Mouse (Mus musculus) ovary, adult 18-20 months (tissue): ENCODE measurements around the gene Ugt1a7c.
A peak's percentile ranks its signal among the peaks of the same experiment; 100 is the strongest.

ENCODE experiments used
- DNase-seq: peaks from one replicate; pipeline ENCODE4 v3.0.0; 2022; ENCODE audit warnings: low spot score, mixed read lengths

Gene Ugt1a7c

GRCm38 (mm10) chr1:88224029-88224776 is 129.3 kb downstream of the Ugt1a7c start:
- peak; percentile 79 for DNase-seq

GRCm38 (mm10) chr1:88225301-88225700 is 130.4 kb downstream of the Ugt1a7c start:
- DNase-seq, result peak; percentile 5

GRCm38 (mm10) chr1:88225741-88226140 is 130.9 kb downstream of the Ugt1a7c start:
- DNase-seq, result peak; percentile 1

GRCm38 (mm10) chr1:88226670-88227379 is 132.0 kb downstream of the Ugt1a7c start, which contains the start of gene Mroh2a:
TSS of gene Mroh2a (plus strand) at chr1:88226986.
- peak; percentile 2 for DNase-seq

GRCm38 (mm10) chr1:88227482-88227881 is 132.6 kb downstream of the Ugt1a7c start:
- DNase-seq, result peak; percentile 2

- DNase-seq, result peak; percentile 7
Measured at GRCm38 (mm10) chr1:88228121-88228520, 133.3 kb downstream of the Ugt1a7c start.

- no peak for DNase-seq
Measured at GRCm38 (mm10) chr1:88229566-88229965, 134.7 kb downstream of the Ugt1a7c start.

- DNase-seq, result peak; percentile 20
Measured at GRCm38 (mm10) chr1:88229986-88230385, 135.1 kb downstream of the Ugt1a7c start.

- DNase-seq, result peak; percentile 7
Measured at GRCm38 (mm10) chr1:88230421-88230820, 135.6 kb downstream of the Ugt1a7c start.

- DNase-seq, result peak; percentile 11
Measured at GRCm38 (mm10) chr1:88230981-88231802, 136.3 kb downstream of the Ugt1a7c start.

GRCm38 (mm10) chr1:88231803-88232499 is 137.1 kb downstream of the Ugt1a7c start:
- peak; percentile 11 for DNase-seq

GRCm38 (mm10) chr1:88232664-88233380 is 138.0 kb downstream of the Ugt1a7c start:
- no peak for DNase-seq

GRCm38 (mm10) chr1:88233421-88234247 is 138.8 kb downstream of the Ugt1a7c start:
- no peak for DNase-seq

- no peak for DNase-seq
Measured at GRCm38 (mm10) chr1:88234248-88234610, 139.4 kb downstream of the Ugt1a7c start.

GRCm38 (mm10) chr1:88234646-88235045 is 139.8 kb downstream of the Ugt1a7c start:
- DNase-seq, result no peak

- DNase-seq, result no peak
Measured at GRCm38 (mm10) chr1:88235046-88235893, 140.4 kb downstream of the Ugt1a7c start.

GRCm38 (mm10) chr1:88235894-88236415 is 141.1 kb downstream of the Ugt1a7c start:
- no peak for DNase-seq

- no peak for DNase-seq
Measured at GRCm38 (mm10) chr1:88237311-88237710, 142.4 kb downstream of the Ugt1a7c start.

- DNase-seq, result no peak
Measured at GRCm38 (mm10) chr1:88238771-88239170, 143.9 kb downstream of the Ugt1a7c start.
